Mouse (Mus musculus): ENCODE data around the gene Tnip1. TPM values are rescaled to one million over a fixed set of nuclear protein-coding genes. Genes with fewer than 3 reads are reported as not detected.

Tnip1 gene
- total and polyA plus RNA-seq, 3 experiments, result 8.1 to 19.7 TPM; not detected in 1

GRCm38 (mm10) chr11:54920973-54921580, 41.6 kb downstream of the Tnip1 start:
- H3K27me3 ChIP-seq (ENCODE audit: control insufficient read depth in 1 of 2, insufficient read depth in 2 of 2, low read length in 2 of 2), result no peaks in the 10 kb centered on the region
- no peaks in the 10 kb centered on the region for H3K9me3 ChIP-seq (replicated peaks; ENCODE audit: insufficient read depth, low read length)
- no peaks in the 10 kb centered on the region for H3K4me1 ChIP-seq (ENCODE audit: control insufficient read depth in 1 of 2, insufficient read depth in 2 of 2, low read length in 2 of 2)
- no peaks in the 10 kb centered on the region for H3K79me2 ChIP-seq (ENCODE audit: control insufficient read depth, insufficient read depth, low read length, poor library complexity)
- no peak overlapping the region for H3K9ac ChIP-seq (ENCODE audit: control insufficient read depth, low read depth, low read length, poor library complexity, severe bottlenecking)
- no peak overlapping the region for H3K27ac ChIP-seq (ENCODE audit: control insufficient read depth, low read depth, low read length)
- TF ChIP-seq MYB (IDR thresholded peaks at IDR 0.05; ENCODE audit: low read depth, low read length) (no peak), ELF1 (IDR thresholded peaks at IDR 0.05; ENCODE audit: low read depth, low read length) (no peak), ETS1 (IDR thresholded peaks at IDR 0.05; ENCODE audit: low read depth, low read length) (no peak), TCF12 (IDR thresholded peaks at IDR 0.05; ENCODE audit: low read depth, low read length) (no peak), BHLHE40 (IDR thresholded peaks at IDR 0.05; ENCODE audit: borderline replicate concordance, low read depth, low read length) (no peak), MEF2A (IDR thresholded peaks at IDR 0.05; ENCODE audit: extremely low read depth, insufficient replicate concordance, low read depth, low read length, poor library complexity, severe bottlenecking) (no peak), GABPA (IDR thresholded peaks at IDR 0.05; ENCODE audit: low read depth, low read length) (no peak), MAX (IDR thresholded peaks at IDR 0.05; ENCODE audit: low read length) (no peak), NELFE (IDR thresholded peaks at IDR 0.05; ENCODE audit: low read depth, low read length) (no peak), NRF1 (IDR thresholded peaks at IDR 0.05; ENCODE audit: insufficient read depth, low read depth, low read length, poor library complexity, severe bottlenecking) (no peak)
- DNase-seq (ENCODE audit: low read depth, low spot score), result no peak
- H3K36me3 ChIP-seq (ENCODE audit: control insufficient read depth in 1 of 2, insufficient read depth in 2 of 2, low read length in 2 of 2), result no peaks in the 10 kb centered on the region
- H3K4me3 ChIP-seq (ENCODE audit: control insufficient read depth in 1 of 2, insufficient read depth in 1 of 2, low read depth in 2 of 2, low read length in 2 of 2), result no peak overlapping the region

DNA sequence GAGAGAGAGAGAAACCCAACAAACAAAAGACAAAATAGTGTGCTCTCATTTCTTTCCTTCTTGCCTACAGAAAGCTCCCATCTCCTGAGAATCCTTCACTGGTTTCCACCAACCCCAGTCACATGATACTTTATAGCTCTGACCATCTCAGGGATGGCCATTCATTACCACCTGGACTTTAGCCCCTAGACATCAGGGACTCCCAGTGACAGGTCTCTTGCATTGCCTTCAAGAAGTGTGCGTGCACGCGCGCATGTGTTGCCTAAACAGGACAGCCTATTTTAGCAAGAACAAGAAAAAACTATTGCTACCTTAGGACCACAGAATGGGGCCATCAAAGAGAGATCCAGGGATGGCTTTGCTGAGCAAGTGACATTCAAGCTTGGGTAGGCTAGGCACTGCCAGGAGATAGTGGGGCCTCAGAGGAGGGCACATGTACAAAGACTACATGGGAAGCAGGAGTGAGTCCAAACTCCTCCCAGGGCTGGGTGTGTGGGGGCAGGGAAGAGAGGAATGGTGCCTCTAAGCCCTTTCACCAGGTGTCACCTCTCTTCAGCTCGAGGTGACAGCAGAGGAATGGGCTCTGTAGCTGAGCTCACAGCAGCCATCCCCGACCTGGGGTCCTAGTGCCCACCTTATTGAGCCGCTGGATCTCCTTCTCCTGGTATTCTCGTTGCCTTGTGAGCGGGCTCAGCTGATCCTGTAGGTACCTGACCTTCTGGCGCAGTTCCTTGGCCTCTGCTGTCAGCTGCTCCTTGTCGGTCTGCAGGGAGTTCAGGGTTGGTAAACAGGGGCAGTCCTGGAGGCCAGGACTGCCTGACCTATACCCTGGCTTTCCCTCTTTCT, 42.4 kb downstream of the Tnip1 start:
- no peak overlapping the region for H3K9ac ChIP-seq (ENCODE audit: control insufficient read depth, low read depth, low read length, poor library complexity, severe bottlenecking)
- no peak for TF ChIP-seq RAD21 (IDR thresholded peaks at IDR 0.05; ENCODE audit: low read depth, low read length)
- TF ChIP-seq POLR2A (IDR thresholded peaks at IDR 0.05; ENCODE audit: control insufficient read depth in 1 of 2, insufficient read depth in 1 of 2, low read depth in 1 of 2, low read length in 2 of 2, poor library complexity in 1 of 2), result no peak
- no peak for TF ChIP-seq MAZ (IDR thresholded peaks at IDR 0.05; ENCODE audit: low read depth, low read length)
- TF ChIP-seq ZNF384 (IDR thresholded peaks at IDR 0.05; ENCODE audit: low read depth, low read length), result no peak
- no peaks in the 10 kb centered on the region for H3K27me3 ChIP-seq (ENCODE audit: control insufficient read depth in 1 of 2, insufficient read depth in 2 of 2, low read length in 2 of 2)
- no peak overlapping the region for H3K4me3 ChIP-seq (ENCODE audit: control insufficient read depth in 1 of 2, insufficient read depth in 1 of 2, low read depth in 2 of 2, low read length in 2 of 2)
- H3K4me1 ChIP-seq (ENCODE audit: control insufficient read depth in 1 of 2, insufficient read depth in 2 of 2, low read length in 2 of 2), result no peaks in the 10 kb centered on the region
- DNase-seq (ENCODE audit: low read depth, low spot score), result no peak
- H3K79me2 ChIP-seq (ENCODE audit: control insufficient read depth, insufficient read depth, low read length, poor library complexity), result no peaks in the 10 kb centered on the region
- no peak overlapping the region for H3K27ac ChIP-seq (ENCODE audit: control insufficient read depth, low read depth, low read length)
- no peaks in the 10 kb centered on the region for H3K9me3 ChIP-seq (replicated peaks; ENCODE audit: insufficient read depth, low read length)
- H3K36me3 ChIP-seq (ENCODE audit: control insufficient read depth in 1 of 2, insufficient read depth in 2 of 2, low read length in 2 of 2), result no peaks in the 10 kb centered on the region
